Mouse (Mus musculus): ENCODE measurements around the gene Insr. TPM values are rescaled to one million over a fixed set of nuclear protein-coding genes. Genes with fewer than 3 reads are reported as not detected.
"Not testable (repeated sequence)": the region's sequence is repeated elsewhere in the genome, so short reads cannot be mapped to it uniquely, and the experiment has no call there.

Insr gene
- polyA plus RNA-seq, 1 experiment from 2014 or later, result 52.0 TPM

DNA sequence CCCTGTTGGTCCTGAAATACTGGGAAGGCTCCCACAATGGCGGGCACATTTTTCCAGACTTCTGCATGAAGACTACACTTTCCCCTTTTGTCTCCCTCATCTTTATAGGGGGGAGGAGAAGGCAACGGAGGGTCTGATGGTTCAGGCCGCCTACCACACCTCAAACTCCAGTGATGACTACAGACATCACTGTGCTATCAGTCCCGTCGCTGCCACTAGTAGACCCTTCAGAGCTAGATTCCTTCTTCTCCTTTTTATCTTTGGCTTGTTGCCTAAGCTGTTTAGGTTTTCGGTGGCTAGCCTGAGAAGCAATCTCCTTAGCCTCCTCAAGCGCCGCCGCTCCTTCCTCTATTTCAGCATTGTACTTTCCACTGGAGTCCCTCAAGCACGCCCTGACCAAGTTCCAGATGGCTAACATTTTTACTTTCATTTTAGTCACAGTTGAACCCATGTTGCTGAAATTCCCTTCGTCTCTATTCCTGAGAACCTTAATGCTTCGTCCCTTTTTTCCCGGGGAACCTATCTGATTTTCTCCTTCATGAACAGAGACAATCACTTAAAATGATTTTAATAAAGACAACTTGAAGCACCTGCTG is 28.9 kb upstream of the Insr start:
- not testable (repeated sequence) for H3K4me3 ChIP-seq (replicated peaks); H3K4me1 ChIP-seq; H3K27ac ChIP-seq (replicated peaks); H3K4me2 ChIP-seq; H3K36me3 ChIP-seq; ATAC-seq (ENCODE audit: low FRiP score); H3K9ac ChIP-seq (replicated peaks); H3K27me3 ChIP-seq (replicated peaks); H3K9me3 ChIP-seq (replicated peaks)
- WGBS, result 94% methylated on average over 13 of the region's 13 CpGs

GRCm38 (mm10) chr8:3302131-3302530 is 22.7 kb upstream of the Insr start:
- no peaks in the 10 kb centered on the region for H3K4me1 ChIP-seq
- H3K4me3 ChIP-seq (replicated peaks), result no peak overlapping the region
- no peak overlapping the region for H3K27ac ChIP-seq (replicated peaks)
- H3K27me3 ChIP-seq (replicated peaks), result no peaks in the 10 kb centered on the region
- no peak for ATAC-seq (ENCODE audit: low FRiP score)
- 0 out of 2 replicates have a peak, but pooled peaks cover 3% of the 10 kb centered on the region for H3K9me3 ChIP-seq (replicated peaks)
- H3K9ac ChIP-seq (replicated peaks), result no peak overlapping the region
- H3K4me2 ChIP-seq, result no peak overlapping the region
- H3K36me3 ChIP-seq, result no peaks in the 10 kb centered on the region
- WGBS, result 90% methylated on average over 2 of the region's 2 CpGs

GRCm38 (mm10) chr8:3299322-3299721 is 19.9 kb upstream of the Insr start:
- 81% methylated on average over 5 of the region's 5 CpGs for WGBS
- Histone ChIP-seq H3K36me3 (no peaks in the 10 kb centered on the region), H3K4me2 (no peak overlapping the region), H3K4me1 (no peaks in the 10 kb centered on the region), H3K27ac (replicated peaks) (no peak overlapping the region), H3K27me3 (replicated peaks) (no peaks in the 10 kb centered on the region), H3K9me3 (replicated peaks) (no peaks in the 10 kb centered on the region), H3K4me3 (replicated peaks) (no peak overlapping the region), H3K9ac (replicated peaks) (no peak overlapping the region)
- ATAC-seq (ENCODE audit: low FRiP score), result no peak

DNA sequence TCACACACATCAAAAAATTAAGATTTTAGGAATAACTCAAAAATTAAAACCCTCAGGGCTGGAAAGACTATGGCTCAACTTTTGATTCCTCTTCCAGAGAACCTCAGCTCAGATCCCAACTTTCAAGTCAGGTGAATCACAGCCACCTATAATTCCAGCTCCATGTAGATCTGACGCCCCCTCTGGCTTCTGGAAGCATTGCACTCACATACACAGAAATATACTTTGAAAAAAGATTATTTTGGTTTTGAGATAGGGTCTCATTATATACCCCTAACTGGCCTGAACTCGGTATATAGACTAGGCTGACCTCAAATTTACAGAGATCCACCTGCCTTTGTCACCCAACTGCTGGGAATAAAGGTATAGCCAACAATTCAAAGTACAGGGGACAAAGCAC is 6.4 kb upstream of the Insr start:
- H3K4me1 ChIP-seq, result no peaks in the 10 kb centered on the region
- no peak overlapping the region for H3K4me3 ChIP-seq (replicated peaks)
- H3K27me3 ChIP-seq (replicated peaks), result no peaks in the 10 kb centered on the region
- no peak overlapping the region for H3K4me2 ChIP-seq
- WGBS, result 44% methylated on average over 2 of the region's 2 CpGs
- no peak overlapping the region for H3K9ac ChIP-seq (replicated peaks)
- no peak overlapping the region for H3K27ac ChIP-seq (replicated peaks)
- no peak for ATAC-seq (ENCODE audit: low FRiP score)
- H3K9me3 ChIP-seq (replicated peaks), result no peaks in the 10 kb centered on the region
- H3K36me3 ChIP-seq, result no peaks in the 10 kb centered on the region

DNA sequence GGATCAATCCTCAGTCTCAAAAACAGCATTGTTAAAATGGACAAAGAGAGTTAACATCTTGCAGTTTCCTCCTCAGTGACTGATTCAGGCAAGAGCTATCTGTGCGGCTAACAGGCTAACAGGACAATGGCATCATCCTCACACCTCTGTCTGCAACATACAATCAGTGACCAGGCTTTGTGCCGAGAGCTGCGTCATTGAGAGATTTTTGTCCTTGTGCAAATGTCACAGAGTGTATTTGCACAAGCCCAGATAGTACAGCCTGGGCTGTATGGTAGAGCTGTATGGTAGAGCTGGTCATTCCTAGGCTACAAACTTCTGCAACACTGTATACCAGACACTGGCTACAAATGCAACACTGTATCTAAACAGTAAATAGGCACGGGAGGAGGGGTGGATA is 5.2 kb upstream of the Insr start:
- no peaks in the 10 kb centered on the region for H3K9me3 ChIP-seq (replicated peaks)
- ATAC-seq (ENCODE audit: low FRiP score), result no peak
- H3K36me3 ChIP-seq, result no peaks in the 10 kb centered on the region
- H3K27ac ChIP-seq (replicated peaks), result no peak overlapping the region
- peaks cover 8% of the 10 kb centered on the region for H3K4me1 ChIP-seq
- no peaks in the 10 kb centered on the region for H3K27me3 ChIP-seq (replicated peaks)
- no peak overlapping the region for H3K9ac ChIP-seq (replicated peaks)
- no peak overlapping the region for H3K4me2 ChIP-seq
- WGBS, result 81% methylated on average over 4 of the region's 4 CpGs
- no peak overlapping the region for H3K4me3 ChIP-seq (replicated peaks)

DNA sequence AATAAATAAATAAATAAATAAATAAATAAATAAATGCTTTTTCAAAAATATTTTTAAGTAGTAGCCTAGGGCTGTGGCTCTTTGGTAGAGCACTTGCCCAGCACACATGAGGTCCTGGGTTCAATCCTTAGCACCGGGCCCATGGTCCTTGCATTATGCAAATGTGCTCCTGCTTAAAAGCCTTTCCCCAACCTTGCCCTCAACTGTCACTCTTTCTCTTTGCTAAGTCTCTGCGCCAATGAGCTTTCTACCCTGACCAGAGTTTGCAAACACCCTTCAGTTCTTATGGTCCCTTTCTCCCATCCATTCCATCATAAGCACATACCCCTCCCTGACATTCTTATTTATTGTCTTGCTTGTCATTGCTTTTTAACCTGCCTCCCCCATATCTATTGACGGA is 1.9 kb upstream of the Insr start:
- H3K36me3 ChIP-seq, result no peaks in the 10 kb centered on the region
- no peak overlapping the region for H3K27ac ChIP-seq (replicated peaks)
- no peak overlapping the region for H3K4me3 ChIP-seq (replicated peaks)
- H3K27me3 ChIP-seq (replicated peaks), result no peaks in the 10 kb centered on the region
- no peak overlapping the region for H3K4me2 ChIP-seq
- no peaks in the 10 kb centered on the region for H3K9me3 ChIP-seq (replicated peaks)
- H3K9ac ChIP-seq (replicated peaks), result no peak overlapping the region
- WGBS, result 88% methylated on average over 3 of the region's 3 CpGs
- ATAC-seq (ENCODE audit: low FRiP score), result no peak
- H3K4me1 ChIP-seq, result peaks cover 32% of the 10 kb centered on the region

- peak overlapping the region; percentile 72 for H3K4me2 ChIP-seq
- H3K9me3 ChIP-seq (replicated peaks), result no peaks in the 10 kb centered on the region
- no peak overlapping the region for H3K27ac ChIP-seq (replicated peaks)
- 41% methylated on average over 11 of the region's 11 CpGs for WGBS
- H3K4me3 ChIP-seq (replicated peaks), result peak overlapping the region; percentile 97
- no peak overlapping the region; the same call in 1 of the 2 replicates for H3K9ac ChIP-seq (replicated peaks)
- no peaks in the 10 kb centered on the region for H3K36me3 ChIP-seq
- no peak for ATAC-seq (ENCODE audit: low FRiP score)
- no peaks in the 10 kb centered on the region for H3K27me3 ChIP-seq (replicated peaks)
- H3K4me1 ChIP-seq, result peaks cover 41% of the 10 kb centered on the region
These were observed 971 bp upstream of the Insr start for GRCm38 (mm10) chr8:3280266-3280910.

GRCm38 (mm10) chr8:3279721-3280077 is 282 bp upstream of the Insr start:
- ATAC-seq (ENCODE audit: low FRiP score), result no peak
- peak overlapping the region; percentile 72 for H3K4me2 ChIP-seq
- peaks cover 48% of the 10 kb centered on the region for H3K4me1 ChIP-seq
- H3K27ac ChIP-seq (replicated peaks), result no peak overlapping the region
- whole genome bisulfite sequencing, result 2% methylated on average over 16 of the region's 18 CpGs
- H3K9me3 ChIP-seq (replicated peaks), result no peaks in the 10 kb centered on the region
- peak overlapping the region; percentile 96 for H3K9ac ChIP-seq (replicated peaks)
- H3K4me3 ChIP-seq (replicated peaks), result peak overlapping the region; percentile 97
- no peaks in the 10 kb centered on the region for H3K27me3 ChIP-seq (replicated peaks)
- no peaks in the 10 kb centered on the region for H3K36me3 ChIP-seq

DNA sequence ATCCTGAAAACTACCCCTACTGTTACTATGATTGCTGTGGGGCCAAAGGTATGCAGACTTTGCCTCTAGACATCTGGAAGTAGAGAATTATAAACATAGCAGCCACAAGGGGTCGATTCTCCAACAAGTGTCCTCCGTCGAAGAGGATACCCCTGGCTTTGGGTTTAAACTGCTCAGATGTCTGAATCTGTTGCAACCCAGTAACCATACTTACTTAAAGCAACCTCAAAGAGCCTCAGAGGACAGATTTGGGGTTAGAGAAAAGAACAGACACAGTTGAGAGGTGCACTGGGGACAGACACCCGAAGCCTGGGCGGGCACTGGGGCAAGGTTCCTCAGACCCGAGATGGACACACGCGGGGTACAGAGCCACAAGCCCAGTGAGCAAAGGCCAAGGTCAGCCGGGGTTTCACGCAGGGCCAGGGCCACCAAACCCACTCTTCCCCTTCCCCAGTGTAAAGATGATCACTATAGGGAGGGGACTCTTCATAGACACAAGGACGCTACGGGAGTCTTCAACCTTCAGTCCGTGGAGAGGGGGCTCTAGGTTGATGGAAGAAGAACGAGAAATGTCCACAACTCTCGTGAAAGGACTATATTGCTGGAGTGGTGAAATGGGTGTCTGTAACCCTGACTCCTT is 1.1 kb downstream of the Insr start:
- H3K4me2 ChIP-seq, result peak overlapping the region; percentile 72
- ATAC-seq (ENCODE audit: low FRiP score), result peak; percentile 10
- H3K27ac ChIP-seq (replicated peaks), result peak overlapping the region; percentile 82; the same call in 1 of the 2 replicates
- H3K4me1 ChIP-seq, result peaks cover 48% of the 10 kb centered on the region
- peak overlapping the region; percentile 97 for H3K4me3 ChIP-seq (replicated peaks)
- WGBS, result 39% methylated on average over 15 of the region's 15 CpGs
- H3K27me3 ChIP-seq (replicated peaks), result no peaks in the 10 kb centered on the region
- no peaks in the 10 kb centered on the region for H3K9me3 ChIP-seq (replicated peaks)
- peak overlapping the region; percentile 96 for H3K9ac ChIP-seq (replicated peaks)
- peaks cover 6% of the 10 kb centered on the region for H3K36me3 ChIP-seq

DNA sequence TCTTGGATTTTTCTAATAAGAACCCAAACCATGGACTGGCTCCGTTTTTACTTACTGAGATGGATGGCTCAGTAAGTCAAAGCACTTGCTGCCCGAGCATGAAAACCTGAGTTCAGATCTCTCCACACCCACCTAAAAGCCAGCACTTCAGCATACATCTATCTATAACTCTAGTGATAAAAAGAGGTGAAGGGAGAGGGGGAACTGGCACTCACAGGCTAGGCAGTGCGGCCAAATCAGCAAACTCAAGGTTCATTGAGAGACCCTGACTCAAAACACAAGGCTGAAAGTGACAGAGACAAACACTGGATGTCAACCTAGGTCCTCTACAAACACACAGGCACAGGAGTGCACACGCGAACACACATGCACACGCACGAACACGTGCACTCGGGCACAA is 2.2 kb downstream of the Insr start:
- no peak for ATAC-seq (ENCODE audit: low FRiP score)

DNA sequence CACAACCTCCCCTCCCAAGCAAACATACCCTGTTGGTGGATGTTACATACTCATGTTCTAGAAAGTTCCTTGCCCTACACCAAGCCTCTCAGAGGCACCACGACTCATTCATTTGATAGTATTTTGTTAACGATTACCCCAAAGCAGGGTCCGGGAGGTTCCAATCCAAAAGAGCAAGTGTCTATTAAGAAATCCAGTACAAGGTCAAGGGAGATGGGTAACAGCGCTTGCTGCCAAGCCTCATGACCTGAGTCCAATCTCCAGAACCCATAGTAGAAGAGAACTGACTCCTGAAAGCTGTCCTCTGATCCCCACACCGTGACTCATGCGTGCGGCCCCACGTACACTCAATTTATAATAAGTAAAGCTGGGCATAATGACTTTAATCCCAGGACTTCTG is 3.4 kb downstream of the Insr start:
- Histone ChIP-seq H3K36me3 (peaks cover 6% of the 10 kb centered on the region), H3K4me2 (no peak overlapping the region), H3K4me3 (replicated peaks) (no peak overlapping the region), H3K9ac (replicated peaks) (no peak overlapping the region), H3K4me1 (peaks cover 48% of the 10 kb centered on the region), H3K27ac (replicated peaks) (no peak overlapping the region), H3K9me3 (replicated peaks) (no peaks in the 10 kb centered on the region), H3K27me3 (replicated peaks) (no peaks in the 10 kb centered on the region)
- WGBS, result 97% methylated on average over 8 of the region's 8 CpGs
- no peak for ATAC-seq (ENCODE audit: low FRiP score)

More for the DNA sequence above, 2.2 kb downstream of the Insr start:
- Histone ChIP-seq H3K9ac (replicated peaks) (no peak overlapping the region), H3K36me3 (peaks cover 6% of the 10 kb centered on the region), H3K27me3 (replicated peaks) (no peaks in the 10 kb centered on the region), H3K4me3 (replicated peaks) (peak overlapping the region; percentile 97; the same call in 1 of the 2 replicates), H3K9me3 (replicated peaks) (no peaks in the 10 kb centered on the region), H3K27ac (replicated peaks) (no peak overlapping the region), H3K4me2 (peak overlapping the region; percentile 72), H3K4me1 (peaks cover 48% of the 10 kb centered on the region)
- WGBS, result 97% methylated on average over 9 of the region's 9 CpGs

GRCm38 (mm10) chr8:3275189-3275588 is 4.2 kb downstream of the Insr start:
- 82% methylated on average over 5 of the region's 5 CpGs for WGBS
- Histone ChIP-seq H3K27ac (replicated peaks) (no peak overlapping the region), H3K9me3 (replicated peaks) (no peaks in the 10 kb centered on the region), H3K4me3 (replicated peaks) (no peak overlapping the region), H3K27me3 (replicated peaks) (no peaks in the 10 kb centered on the region), H3K4me1 (peaks cover 46% of the 10 kb centered on the region), H3K4me2 (no peak overlapping the region), H3K9ac (replicated peaks) (no peak overlapping the region), H3K36me3 (peaks cover 6% of the 10 kb centered on the region)
- ATAC-seq (ENCODE audit: low FRiP score), result no peak
